Mouse (Mus musculus) erythroblast, embryonic 14.5 days (primary cell): ENCODE results near the gene Asb15.

ENCODE experiments used
- GATA1 ChIP-seq: IDR thresholded peaks from 2 replicates; pipeline ENCODE4 v1.6.1; 2012; ENCODE audit warnings: low read length, inconsistent platforms, mixed read lengths
- TAL1 ChIP-seq: IDR thresholded peaks from 3 replicates; pipeline ENCODE4 v1.6.1; 2012; ENCODE audit warnings: low read length, inconsistent platforms, mixed read lengths

GRCm38 (mm10) chr6:24601668-24602067 is 73.7 kb downstream of the Asb15 start:
- TF ChIP-seq TAL1 (no peak), GATA1 (no peak)
